Mouse (Mus musculus) ZHBTc4 (cell line): Measurements from ENCODE around the gene Olfr70.
A peak's percentile ranks its signal among the peaks of the same experiment; 100 is the strongest.

ENCODE experiments used
- DNase-seq: peaks from one replicate; pipeline ENCODE4 v3.0.0-alpha.2; 2011; ENCODE audit warnings: low read depth, low spot score

The Olfr70 gene

GRCm38 (mm10) chr4:43711821-43712220 is 11.2 kb upstream of the Olfr70 start:
- peak; percentile 76 for DNase-seq

GRCm38 (mm10) chr4:43709869-43710268 is 9.3 kb upstream of the Olfr70 start, which contains the start of gene Olfr71:
Gene Olfr71 (minus strand): TSS chr4:43710255.
- DNase-seq: no peak

DNA sequence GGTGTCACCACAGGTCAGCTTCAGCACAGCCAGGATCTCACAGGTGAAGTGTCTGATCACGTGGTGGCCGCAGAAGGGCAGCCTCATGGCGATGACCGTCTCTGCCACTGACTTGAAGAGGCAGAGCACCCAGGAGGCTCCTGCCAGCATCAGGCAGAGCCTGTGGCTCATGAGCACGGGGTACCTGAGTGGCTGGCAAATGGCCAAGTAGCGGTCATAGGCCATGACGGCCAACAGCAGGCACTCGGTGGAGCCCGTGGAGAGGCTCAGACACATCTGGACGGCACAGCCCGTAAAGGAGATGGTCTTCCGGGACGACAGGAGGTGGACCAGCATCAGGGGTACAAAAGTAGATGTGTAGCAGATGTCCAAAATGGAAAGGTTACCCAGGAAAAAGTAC is 5.4 kb upstream of the Olfr70 start:
- no peak for DNase-seq

DNA sequence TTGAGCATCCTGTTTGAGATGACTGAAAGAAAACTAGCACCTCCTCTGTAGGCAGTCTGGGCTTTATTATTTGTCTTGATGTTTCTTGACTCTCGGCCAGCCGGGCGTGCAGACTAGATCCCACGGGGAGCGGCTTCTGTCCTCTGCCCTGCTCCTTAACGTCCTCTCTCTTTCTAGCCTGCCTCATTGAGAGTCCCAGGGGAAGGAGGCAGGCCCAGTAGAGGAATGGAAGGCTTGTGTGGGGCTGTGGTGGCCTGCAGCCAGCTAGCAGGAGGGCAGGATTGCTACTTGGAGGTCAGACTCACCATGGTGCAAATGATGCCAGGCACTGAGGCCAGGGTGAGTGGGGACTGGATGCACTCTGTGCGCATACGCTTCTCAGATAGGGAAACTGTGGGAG is 3.2 kb upstream of the Olfr70 start:
- DNase-seq: no peak

DNA sequence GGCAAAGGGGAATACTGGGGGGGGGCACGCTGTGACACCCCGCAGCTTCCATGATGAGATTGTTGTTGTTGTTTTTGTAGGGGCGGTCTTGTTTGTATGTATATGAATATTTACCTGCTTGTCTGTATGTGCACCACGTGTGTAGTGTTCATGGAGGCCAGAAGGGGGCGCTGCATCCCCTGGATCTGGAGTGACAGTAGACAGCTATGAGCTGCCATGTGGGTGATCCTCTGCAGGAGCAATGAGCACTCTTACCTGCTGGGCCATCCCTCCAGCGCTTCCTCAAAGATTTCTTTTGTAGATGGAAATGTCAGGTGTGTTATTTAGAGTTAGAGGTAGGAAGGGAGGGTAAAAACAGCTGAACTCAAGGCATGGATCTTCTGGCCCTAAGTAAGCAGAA is 2.8 kb upstream of the Olfr70 start:
- DNase-seq: peak; percentile 83

- no peak for DNase-seq
These were observed 4.0 kb downstream of the Olfr70 start for GRCm38 (mm10) chr4:43696561-43696960.

- DNase-seq: peak; percentile 37
These were observed 5.3 kb downstream of the Olfr70 start for GRCm38 (mm10) chr4:43695249-43695671.

GRCm38 (mm10) chr4:43694439-43695248 is 6.0 kb downstream of the Olfr70 start:
- DNase-seq: no peak

- peak; percentile 23 for DNase-seq
These were observed 6.8 kb downstream of the Olfr70 start for GRCm38 (mm10) chr4:43693806-43694241.

GRCm38 (mm10) chr4:43691026-43691425 is 9.6 kb downstream of the Olfr70 start:
- DNase-seq: no peak

GRCm38 (mm10) chr4:43690021-43690420 is 10.6 kb downstream of the Olfr70 start:
- DNase-seq: no peak

DNA sequence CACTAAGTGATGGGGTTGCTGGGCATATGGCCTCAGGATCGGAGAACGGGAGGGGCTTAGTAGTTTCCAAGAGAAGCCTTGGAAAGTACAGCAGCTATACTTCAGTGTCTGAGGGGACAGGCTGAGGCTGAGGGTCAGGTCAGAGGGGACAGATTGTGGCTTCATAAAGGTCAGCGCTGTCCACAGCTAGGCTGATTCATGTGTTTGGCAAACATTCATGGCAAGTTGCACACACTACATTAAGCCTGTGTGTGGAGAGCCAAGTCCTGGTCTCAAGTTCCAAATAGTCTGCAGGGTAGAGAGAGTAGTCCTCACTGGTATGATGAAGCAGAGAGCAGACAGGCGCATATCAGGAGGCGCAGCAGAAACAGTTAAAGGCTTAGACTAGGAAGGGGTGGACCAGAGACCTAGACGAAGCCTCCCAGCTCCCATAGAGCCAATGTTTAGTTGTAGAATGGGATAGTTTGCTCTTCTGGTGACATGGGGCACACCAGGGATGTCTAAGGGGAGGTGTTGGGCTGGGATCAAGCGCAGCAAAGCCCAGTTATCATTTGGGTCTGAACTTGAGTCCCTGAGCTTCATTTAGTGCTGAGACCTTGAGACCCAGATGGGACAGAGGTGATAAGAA is 21.1 kb downstream of the Olfr70 start:
- no peak for DNase-seq

- no peak for DNase-seq
These were observed 22.1 kb downstream of the Olfr70 start for GRCm38 (mm10) chr4:43678541-43678940.

DNA sequence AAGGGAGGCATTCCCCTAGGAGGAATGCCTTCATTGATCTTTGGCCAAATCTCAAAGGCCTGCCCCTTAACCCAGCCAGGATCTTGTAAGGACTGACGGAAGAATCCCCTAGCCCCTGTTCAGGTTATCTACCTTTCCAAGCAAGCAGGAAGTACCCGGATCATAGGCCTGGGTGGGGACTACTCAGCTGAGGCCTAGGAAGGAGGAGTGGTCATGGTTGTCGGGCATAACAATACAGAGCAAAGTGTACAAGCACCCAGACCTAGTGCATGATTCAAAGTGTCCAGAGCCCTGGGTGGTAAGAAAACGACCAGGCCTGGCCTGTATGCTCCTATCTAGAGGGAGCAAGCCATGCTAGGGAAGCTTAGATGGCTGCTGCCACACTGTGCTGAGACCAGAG is 25.0 kb downstream of the Olfr70 start:
- DNase-seq: peak; percentile 74

GRCm38 (mm10) chr4:43674974-43675373 is 25.6 kb downstream of the Olfr70 start:
- DNase-seq: no peak

GRCm38 (mm10) chr4:43673703-43674102 is 26.9 kb downstream of the Olfr70 start:
- DNase-seq: no peak

DNA sequence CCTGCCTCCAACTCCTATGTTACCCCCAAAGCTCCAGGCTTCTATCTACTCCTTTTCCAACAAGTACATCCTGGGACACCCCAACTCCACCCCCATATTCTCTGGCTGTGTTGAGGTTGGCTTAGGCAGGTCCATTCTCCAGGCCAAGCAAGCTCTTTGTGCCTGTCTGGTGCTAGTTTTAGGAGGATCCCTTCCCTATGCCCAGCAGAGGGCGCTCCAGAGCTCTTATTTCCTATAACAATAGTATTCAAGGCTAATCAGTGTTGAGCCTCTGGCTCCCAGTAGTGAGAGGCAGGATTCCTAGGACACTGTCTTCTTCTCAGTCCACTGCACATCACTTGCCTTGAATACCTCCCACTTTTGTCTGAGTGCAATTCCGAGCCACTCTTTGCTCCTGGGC is 28.5 kb downstream of the Olfr70 start:
- DNase-seq: peak; percentile 92

DNA sequence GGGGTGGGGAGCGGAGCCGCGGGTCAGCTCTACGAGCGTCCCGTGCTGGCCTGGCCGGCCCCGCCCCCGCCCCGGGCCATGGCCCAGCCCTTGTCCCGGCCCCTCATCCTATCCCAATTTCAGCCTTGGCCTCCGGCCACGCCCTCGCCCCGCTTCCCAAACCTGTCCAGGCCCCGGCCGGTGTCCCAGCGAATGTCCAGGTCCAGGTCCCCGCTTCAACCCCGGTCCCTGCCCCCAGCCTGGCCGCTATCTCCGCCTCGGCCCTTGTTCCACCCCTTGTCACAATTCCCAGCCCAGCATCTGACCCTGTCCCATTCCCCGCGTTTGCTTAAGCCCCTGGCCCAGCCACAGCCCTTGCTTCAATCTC is 31.2 kb downstream of the Olfr70 start:
- no peak for DNase-seq

GRCm38 (mm10) chr4:43668782-43669427 is 31.7 kb downstream of the Olfr70 start, which contains the start of the genes Tmem8b and Fam221b:
Gene Tmem8b (plus strand): TSS chr4:43668971.
Gene Fam221b (minus strand): TSS chr4:43669145.
- peak; percentile 94 for DNase-seq

DNA sequence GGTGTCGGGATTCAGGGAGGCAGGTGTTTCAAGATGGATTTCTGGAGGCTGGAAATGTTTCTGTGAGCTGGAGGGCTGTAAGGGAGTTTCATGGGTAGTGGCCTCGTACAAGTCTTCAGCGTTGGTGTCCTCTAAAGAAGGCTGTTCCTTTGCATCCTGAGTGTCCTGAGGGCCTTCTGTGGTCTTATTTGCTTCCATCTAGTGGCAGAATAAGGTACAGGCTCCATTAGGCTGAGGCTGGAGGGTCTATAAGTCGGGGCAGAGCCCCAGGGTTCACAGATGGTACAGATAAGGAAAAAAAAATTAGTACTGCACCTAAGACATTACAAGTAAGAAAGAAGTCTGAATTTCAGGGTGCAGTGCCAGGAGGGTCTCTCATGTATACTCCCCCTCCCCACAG is 34.2 kb downstream of the Olfr70 start:
- DNase-seq: peak; percentile 46

DNA sequence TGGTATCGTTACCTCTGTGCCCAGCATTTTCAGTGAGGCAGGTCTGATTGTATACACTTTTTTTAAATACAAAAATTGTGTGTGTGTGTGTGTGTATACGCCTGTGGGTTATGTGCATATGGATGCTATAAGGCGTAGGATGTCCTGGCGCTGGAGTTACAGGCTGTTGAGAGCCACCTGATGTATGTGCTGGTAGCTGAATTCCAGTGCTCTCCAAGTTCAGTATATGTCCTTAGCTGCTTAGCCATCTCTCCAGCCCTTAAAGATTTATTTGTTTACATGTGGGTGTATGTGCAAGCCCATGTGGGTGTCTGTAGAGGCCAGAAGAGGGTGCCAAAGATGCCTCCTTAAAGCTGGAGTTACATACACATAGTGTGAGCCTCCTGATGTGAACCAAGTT is 43.5 kb downstream of the Olfr70 start:
- DNase-seq: peak; percentile 42

DNA sequence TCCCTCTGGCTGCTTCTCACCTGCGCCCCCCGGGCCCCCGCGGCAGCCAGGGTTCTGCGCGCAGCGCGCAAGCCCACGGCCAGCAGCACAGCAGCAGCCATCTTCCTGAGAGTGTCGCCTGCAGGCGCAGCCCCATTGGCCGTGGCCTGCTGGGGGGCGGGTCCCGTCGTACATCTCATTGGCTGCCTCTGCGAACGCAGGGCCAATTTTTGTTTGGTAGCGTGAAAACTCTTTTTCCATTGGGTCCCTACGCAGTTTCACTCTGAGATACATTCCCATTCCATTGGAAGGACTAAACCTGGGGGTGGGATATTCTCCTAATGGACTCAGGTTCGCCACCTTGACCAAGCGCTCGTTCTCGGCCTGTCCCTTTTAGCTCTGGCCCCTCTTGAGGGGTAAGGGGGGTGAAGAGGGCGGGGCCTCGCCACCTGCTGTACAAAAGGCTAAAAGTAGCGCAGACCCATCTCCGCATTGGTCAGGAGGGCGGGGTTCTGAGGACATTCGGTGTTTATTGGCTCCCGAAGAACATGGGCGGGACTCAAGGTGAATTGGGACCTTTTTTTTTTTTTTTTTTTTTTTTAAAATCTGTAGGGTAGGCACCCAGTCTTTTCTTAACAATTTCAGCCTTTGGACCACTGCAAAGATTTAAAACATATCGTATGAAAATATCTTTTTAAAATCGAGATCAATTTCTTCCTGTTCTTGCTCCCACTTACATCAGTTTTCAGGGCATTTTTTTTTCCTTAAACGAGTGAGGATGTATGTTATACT is 44.1 kb downstream of the Olfr70 start, which contains the start of gene Hint2:
Gene Hint2 (minus strand): TSS at position 128 of the 771 bp plus-strand sequence.
- DNase-seq: peak; percentile 99
